Mouse (Mus musculus) MEL (cell line): Measurements from ENCODE around the gene Cdc42ep3. TPM values are rescaled to one million over a fixed set of nuclear protein-coding genes. Genes with fewer than 3 reads are reported as not detected.

Source experiments
- DNase-seq: peaks from one replicate; pipeline ENCODE4 v3.0.0; 2011; ENCODE audit warnings: low read depth, low spot score
- H3K27ac ChIP-seq: 2 replicates; pipeline ENCODE4 v1.5.1; 2012; ENCODE audit warnings: low read depth, mild to moderate bottlenecking, control low read depth, low read length, moderate library complexity; ENCODE audit not compliant: control insufficient read depth
- H3K27me3 ChIP-seq, 2 experiments: fragments of 150-350 bp in 1 of 2; sonication (generic) in 1 of 2; 2 replicates each; pipeline ENCODE4 v1.6.1; 2012; ENCODE audit warnings: low read length in 2 of 2, mild to moderate bottlenecking in 2 of 2, improper control_type of control experiment in 1 of 2, moderate library complexity in 1 of 2; ENCODE audit not compliant: insufficient read depth in 2 of 2, control insufficient read depth in 1 of 2
- H3K36me3 ChIP-seq, 2 experiments: 2 replicates each; pipeline ENCODE4 v1.6.1; 2012 to 2014; ENCODE audit warnings: low read length in 2 of 2, improper control_type of control experiment in 1 of 2, inconsistent platforms in 1 of 2, mild to moderate bottlenecking in 1 of 2; ENCODE audit not compliant: insufficient read depth in 2 of 2, control insufficient read depth in 1 of 2
- H3K4me1 ChIP-seq, 2 experiments: fragments of 150-350 bp in 1 of 2; sonication (generic) in 1 of 2; 2 replicates each; pipeline ENCODE4 v1.6.1; 2012; ENCODE audit warnings: low read length in 2 of 2, improper control_type of control experiment in 1 of 2, mild to moderate bottlenecking in 1 of 2; ENCODE audit not compliant: insufficient read depth in 2 of 2, control insufficient read depth in 1 of 2
- H3K4me3 ChIP-seq, 2 experiments: fragments of 150-350 bp in 1 of 2; sonication (generic) in 1 of 2; 2 replicates each; pipeline ENCODE4 v1.5.1; 2012; ENCODE audit warnings: low read depth in 2 of 2, low read length in 2 of 2, mild to moderate bottlenecking in 2 of 2, moderate library complexity in 2 of 2, control low read depth in 1 of 2, improper control_type of control experiment in 1 of 2; ENCODE audit not compliant: control insufficient read depth in 1 of 2, insufficient read depth in 1 of 2
- H3K79me2 ChIP-seq: 2 replicates; pipeline ENCODE4 v1.6.1; 2012; ENCODE audit warnings: mild to moderate bottlenecking, low read length, moderate library complexity; ENCODE audit not compliant: control insufficient read depth, poor library complexity, insufficient read depth
- H3K9ac ChIP-seq: 2 replicates; pipeline ENCODE4 v1.6.1; 2012; ENCODE audit warnings: low read depth, mild to moderate bottlenecking, control low read depth, low read length, moderate library complexity; ENCODE audit not compliant: control insufficient read depth, poor library complexity, severe bottlenecking
- H3K9me3 ChIP-seq: fragments of 150-350 bp; sonication (generic); replicated peaks from 2 replicates; pipeline ENCODE4 v1.6.1; 2012; ENCODE audit warnings: mild to moderate bottlenecking, low read length, improper control_type of control experiment, moderate library complexity; ENCODE audit not compliant: insufficient read depth
- CHD2 ChIP-seq: IDR thresholded peaks from 2 replicates; pipeline ENCODE4 v1.6.1; 2011; ENCODE audit warnings: low read length, improper control_type of control experiment
- E2F4 ChIP-seq: IDR thresholded peaks from 2 replicates; pipeline ENCODE4 v1.6.1; 2011; ENCODE audit warnings: low read depth, low read length, improper control_type of control experiment, borderline replicate concordance
- EP300 ChIP-seq, 2 experiments: IDR thresholded peaks; 2 replicates each; pipeline ENCODE4 v1.6.1; 2011; ENCODE audit warnings: improper control_type of control experiment in 2 of 2, low read length in 2 of 2, low read depth in 1 of 2, mild to moderate bottlenecking in 1 of 2
- GABPA ChIP-seq: IDR thresholded peaks from 2 replicates; pipeline ENCODE4 v1.6.1; 2012; ENCODE audit warnings: low read depth, mild to moderate bottlenecking, inconsistent platforms, low read length, improper control_type of control experiment, moderate library complexity
- JUND ChIP-seq: IDR thresholded peaks from 2 replicates; pipeline ENCODE4 v1.6.1; 2011; ENCODE audit warnings: low read depth, mild to moderate bottlenecking, improper control_type of control experiment, low read length
- MAZ ChIP-seq: IDR thresholded peaks from 2 replicates; pipeline ENCODE4 v1.6.1; 2012; ENCODE audit warnings: low read depth, mild to moderate bottlenecking, inconsistent platforms, low read length, improper control_type of control experiment
- MYB ChIP-seq: IDR thresholded peaks from 2 replicates; pipeline ENCODE4 v1.6.1; 2011; ENCODE audit warnings: mild to moderate bottlenecking, low read depth, low read length, improper control_type of control experiment
- MYC ChIP-seq: IDR thresholded peaks from 2 replicates; pipeline ENCODE4 v1.6.1; 2011; ENCODE audit warnings: low read depth, mild to moderate bottlenecking, low read length, improper control_type of control experiment, moderate library complexity
- NRF1 ChIP-seq: IDR thresholded peaks from 2 replicates; pipeline ENCODE4 v1.6.1; 2014; ENCODE audit warnings: low read depth, mild to moderate bottlenecking, inconsistent platforms, low read length, improper control_type of control experiment, moderate library complexity; ENCODE audit not compliant: poor library complexity, insufficient read depth, severe bottlenecking
- POLR2AphosphoS2 ChIP-seq: IDR thresholded peaks from 2 replicates; pipeline ENCODE4 v1.6.1; 2011; ENCODE audit warnings: low read length, improper control_type of control experiment
- RAD21 ChIP-seq: IDR thresholded peaks from 2 replicates; pipeline ENCODE4 v1.6.1; 2011; ENCODE audit warnings: mild to moderate bottlenecking, low read depth, low read length, improper control_type of control experiment
- SIN3A ChIP-seq: IDR thresholded peaks from 2 replicates; pipeline ENCODE4 v1.6.1; 2012; ENCODE audit warnings: low read length, improper control_type of control experiment, inconsistent platforms
- SMC3 ChIP-seq: IDR thresholded peaks from 2 replicates; pipeline ENCODE4 v1.6.1; 2011; ENCODE audit warnings: low read depth, low read length, improper control_type of control experiment
- TBP ChIP-seq: IDR thresholded peaks from 2 replicates; pipeline ENCODE4 v1.8.0; 2011; ENCODE audit warnings: low read depth, low read length, improper control_type of control experiment
- UBTF ChIP-seq: IDR thresholded peaks from 2 replicates; pipeline ENCODE4 v1.6.1; 2012; ENCODE audit warnings: low read depth, mild to moderate bottlenecking, inconsistent platforms, low read length, improper control_type of control experiment, moderate library complexity, borderline replicate concordance; ENCODE audit not compliant: insufficient read depth
- USF1 ChIP-seq: IDR thresholded peaks from 2 replicates; pipeline ENCODE4 v1.6.1; 2014; ENCODE audit warnings: low read depth, mild to moderate bottlenecking, inconsistent platforms, low read length, improper control_type of control experiment, moderate library complexity
- USF2 ChIP-seq, 2 experiments: IDR thresholded peaks; 2 replicates each; pipeline ENCODE4 v1.6.1; 2011 to 2012; ENCODE audit warnings: improper control_type of control experiment in 2 of 2, low read length in 2 of 2, borderline replicate concordance in 1 of 2, inconsistent platforms in 1 of 2, low read depth in 1 of 2, mild to moderate bottlenecking in 1 of 2; ENCODE audit not compliant: insufficient read depth in 1 of 2
- ZKSCAN1 ChIP-seq: IDR thresholded peaks from 2 replicates; pipeline ENCODE4 v1.6.1; 2012; ENCODE audit warnings: low read depth, mild to moderate bottlenecking, inconsistent platforms, low read length, improper control_type of control experiment, moderate library complexity
- ZNF384 ChIP-seq: IDR thresholded peaks from 2 replicates; pipeline ENCODE4 v1.6.1; 2012; ENCODE audit warnings: low read depth, mild to moderate bottlenecking, inconsistent platforms, low read length, improper control_type of control experiment
- polyA plus RNA-seq, 2 experiments: library from polyadenylated mRNA; stranded (reverse) in 1 of 2; unstranded in 1 of 2; fragments of >175 nt in 1 of 2; fragments of >200 nt in 1 of 2; gene quantifications; 2 replicates each; pipeline versions ENCODE4 v1.2.1 to v1.2.4; 2012; ENCODE audit warnings: low replicate concordance in 2 of 2, low read depth in 1 of 2; ENCODE audit not compliant: insufficient read length in 2 of 2, insufficient read depth in 1 of 2, missing spikeins in 1 of 2
- total RNA-seq: library from RNA; depleted of rRNA; stranded (reverse); fragments of 300-350 nt; gene quantifications from 2 replicates; pipeline ENCODE4 v1.2.3, GENCODE M21; 2012

Gene Cdc42ep3
- total and polyA plus RNA-seq, 3 experiments, result 4.2 to 8.4 TPM; not detected in 1

DNA sequence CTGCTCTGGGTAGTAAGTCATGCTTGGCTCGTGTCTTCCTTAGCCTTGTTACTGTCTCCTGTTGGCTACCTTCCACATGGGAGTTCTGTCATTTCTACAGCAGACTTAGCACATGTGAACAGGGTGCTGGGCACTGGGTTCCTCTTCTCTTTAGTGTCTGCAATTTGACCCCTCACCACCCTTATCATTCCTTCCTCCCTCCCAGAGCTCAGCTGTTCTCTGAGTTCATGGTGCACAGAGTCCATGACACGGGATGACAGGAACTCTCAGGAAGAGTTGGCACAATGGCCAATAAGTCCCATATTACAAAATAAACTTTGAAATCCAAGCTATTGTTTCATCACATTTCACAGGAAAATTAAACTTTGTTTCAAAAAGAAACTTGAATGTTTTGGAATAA lies 64.2 kb downstream of the Cdc42ep3 start:
- no peaks in the 10 kb centered on the region for H3K36me3 ChIP-seq
- DNase-seq, result no peak
- TF ChIP-seq MYC (no peak), NRF1 (no peak), POLR2AphosphoS2 (no peak), SIN3A (no peak), MYB (no peak), EP300 (IDR thresholded peaks at IDR 0.05; ENCODE audit: low read depth in 1 of 2, low read length in 2 of 2) (no peak), SMC3 (no peak), MAZ (no peak), ZKSCAN1 (no peak), CHD2 (no peak), JUND (no peak)
- no peak overlapping the region for H3K4me3 ChIP-seq
- no peaks in the 10 kb centered on the region for H3K27me3 ChIP-seq
- H3K9ac ChIP-seq, result no peak overlapping the region
- no peaks in the 10 kb centered on the region for H3K4me1 ChIP-seq
- H3K9me3 ChIP-seq, result no peaks in the 10 kb centered on the region
- H3K27ac ChIP-seq, result no peak overlapping the region
- H3K79me2 ChIP-seq, result no peaks in the 10 kb centered on the region

DNA sequence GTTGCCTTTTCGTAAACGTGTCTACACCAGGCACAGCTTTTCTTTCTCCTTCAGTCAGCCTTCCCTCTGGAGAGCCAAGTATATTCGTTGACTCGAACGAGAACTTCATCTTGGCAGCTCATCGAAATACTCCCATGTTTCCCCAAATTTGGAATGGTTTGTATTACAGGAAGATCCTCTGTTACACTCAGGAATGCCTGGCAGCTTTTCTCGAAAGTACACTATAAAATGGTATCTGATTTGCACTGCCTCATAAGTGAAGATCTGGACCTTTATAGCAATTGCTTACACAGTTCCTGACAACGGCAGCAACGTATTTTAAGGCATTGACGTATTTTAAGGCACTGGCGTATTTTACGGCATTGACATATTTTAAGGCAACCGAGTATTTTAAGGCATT lies 67.6 kb downstream of the Cdc42ep3 start:
- no peak overlapping the region for H3K27ac ChIP-seq
- no peaks in the 10 kb centered on the region for H3K36me3 ChIP-seq
- H3K9ac ChIP-seq, result no peak overlapping the region
- no peaks in the 10 kb centered on the region for H3K4me1 ChIP-seq
- H3K27me3 ChIP-seq, result no peaks in the 10 kb centered on the region
- no peaks in the 10 kb centered on the region for H3K9me3 ChIP-seq
- no peaks in the 10 kb centered on the region for H3K79me2 ChIP-seq
- H3K4me3 ChIP-seq, result no peak overlapping the region
- DNase-seq, result no peak
- TF ChIP-seq ZKSCAN1 (no peak), NRF1 (no peak), GABPA (no peak), E2F4 (no peak), USF1 (no peak), ZNF384 (no peak), SMC3 (no peak), TBP (no peak), UBTF (no peak), RAD21 (no peak), JUND (no peak), USF2 (IDR thresholded peaks at IDR 0.05; ENCODE audit: borderline replicate concordance in 1 of 2, insufficient read depth in 1 of 2, low read depth in 1 of 2, low read length in 2 of 2) (no peak), MYB (no peak)
